ENCODE assay signal across 11 mouse cellular contexts in the genomic region with DNA sequence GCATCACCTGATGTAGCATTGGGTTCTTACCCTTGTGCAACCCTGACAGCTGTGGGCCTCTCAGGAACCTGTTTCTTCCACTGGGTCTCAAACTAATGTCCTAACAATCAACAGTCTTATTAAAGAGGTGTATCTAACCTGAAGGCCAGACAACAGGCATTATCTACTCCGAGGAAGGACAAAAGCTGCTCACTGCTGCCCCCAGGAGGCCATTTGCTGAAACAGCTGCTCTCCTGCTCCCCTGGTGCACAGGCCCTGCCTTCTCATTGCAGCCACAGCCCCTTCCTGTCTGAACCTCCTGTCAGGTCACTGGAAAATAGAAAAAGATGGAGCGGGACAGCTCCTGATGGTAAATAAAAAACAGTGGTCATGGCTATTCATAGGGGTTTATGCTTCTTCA. TPM values are rescaled to one million over a fixed set of nuclear protein-coding genes. Genes with fewer than 3 reads are reported as not detected.
DNase-seq lines count a peak whose midpoint lies in the region; ATAC-seq and TF ChIP-seq lines count a peak whose summit lies in the region.
"Had no signal": no experiment of that assay in that cellular context is flagged by ENCODE, and none has a peak within 500 bp of the region (broad histone marks: within the 10 kb centered on the region; RNA-seq: fewer than 3 reads in every experiment).

No protein-coding gene starts in this region.

- H3K9ac ChIP-seq in hindbrain, embryonic 13.5 days, result no peak overlapping the region
- H3K9ac ChIP-seq in midbrain, postnatal 0 days (replicated peaks; ENCODE audit: low read length, poor library complexity, severe bottlenecking), result no peak overlapping the region
- H3K9ac ChIP-seq: embryonic facial prominence, embryonic 15.5 days had no signal

- no peak overlapping the region for H3K4me2 ChIP-seq in hindbrain, embryonic 13.5 days
- H3K4me2 ChIP-seq in midbrain, postnatal 0 days (ENCODE audit: low read depth, low read length, poor library complexity, severe bottlenecking), result no peak overlapping the region
- H3K4me2 ChIP-seq: embryonic facial prominence, embryonic 15.5 days had no signal

- in situ Hi-C loops in Patski (cut with MboI; ENCODE audit: low pct_unique_long_range_greater_than_20kb), result no loop called here

- H3K36me3 ChIP-seq in hindbrain, embryonic 10.5 days, result no peaks in the 10 kb centered on the region
- no peaks in the 10 kb centered on the region for H3K36me3 ChIP-seq in hindbrain, embryonic 13.5 days
- no peaks in the 10 kb centered on the region for H3K36me3 ChIP-seq in midbrain, postnatal 0 days (ENCODE audit: insufficient read depth, low read length)
- H3K36me3 ChIP-seq: embryonic facial prominence, embryonic 15.5 days had no signal

- WGBS in hindbrain, embryonic 10.5 days, result 60% methylated on average over 2 of the region's 2 CpGs
- 56% methylated on average over 2 of the region's 2 CpGs for WGBS in hindbrain, embryonic 13.5 days
- WGBS in midbrain, postnatal 0 days, result 51% methylated on average over 2 of the region's 2 CpGs

- peak; percentile 64 for TF ChIP-seq CTCF in Patski (IDR thresholded peaks at IDR 0.05)
- peak; percentile 53 for TF ChIP-seq CTCF in midbrain, postnatal 0 days (IDR thresholded peaks at IDR 0.05)

- H3K27me3 ChIP-seq in hindbrain, embryonic 10.5 days (ENCODE audit: insufficient read depth, poor library complexity, severe bottlenecking), result no peaks in the 10 kb centered on the region
- no peaks in the 10 kb centered on the region for H3K27me3 ChIP-seq in hindbrain, embryonic 13.5 days
- peaks cover 8% of the 10 kb centered on the region for H3K27me3 ChIP-seq in Patski
- no peaks in the 10 kb centered on the region for H3K27me3 ChIP-seq in midbrain, postnatal 0 days (ENCODE audit: insufficient read depth, low read length)
- H3K27me3 ChIP-seq: embryonic facial prominence, embryonic 15.5 days had no signal

- H3K4me1 ChIP-seq in hindbrain, embryonic 10.5 days (replicated peaks), result no peaks in the 10 kb centered on the region
- no peaks in the 10 kb centered on the region for H3K4me1 ChIP-seq in hindbrain, embryonic 13.5 days (replicated peaks)
- no peaks in the 10 kb centered on the region for H3K4me1 ChIP-seq in midbrain, postnatal 0 days (ENCODE audit: insufficient read depth, low read length)
- H3K4me1 ChIP-seq: embryonic facial prominence, embryonic 15.5 days had no signal

- peak; percentile 28 for DNase-seq in hindbrain, embryonic 10.5 days (ENCODE audit: low spot score)
- DNase-seq in 416B (ENCODE audit: low read depth) (peak; percentile 27), Patski (ENCODE audit: low read depth, low spot score) (no peak)
- peak; percentile 60 for DNase-seq in cerebellum, adult 8-10 months
- peak; percentile 54 for DNase-seq in kidney, postnatal 4 days
- peak; percentile 43 for DNase-seq in midbrain, postnatal 0 days (ENCODE audit: low spot score)

- H3K4me3 ChIP-seq in hindbrain, embryonic 10.5 days, result no peak overlapping the region
- H3K4me3 ChIP-seq in hindbrain, embryonic 13.5 days, result no peak overlapping the region
- H3K4me3 ChIP-seq in midbrain, postnatal 0 days (ENCODE audit: low read depth, low read length), result no peak overlapping the region
- H3K4me3 ChIP-seq: embryonic facial prominence, embryonic 15.5 days had no signal

- POLR2A ChIA-PET in Patski (lab: Charles Lee), result no interaction called here

- CTCF ChIA-PET in Patski (lab: Charles Lee), result interaction anchor here (1.0 kb wide), 1 partner anchor 21 kb away, joined by 3 read pairs; no protein-coding TSS in a partner anchor

- no peak for ATAC-seq in hindbrain, embryonic 13.5 days (ENCODE audit: low FRiP score)
- no peak for ATAC-seq in Patski
- no peak for ATAC-seq in midbrain, postnatal 0 days (ENCODE audit: low FRiP score)
- ATAC-seq in frontal cortex, adult (ENCODE audit: low TSS enrichment), result no peak

- no peak overlapping the region for H3K27ac ChIP-seq in hindbrain, embryonic 10.5 days
- no peak overlapping the region for H3K27ac ChIP-seq in hindbrain, embryonic 13.5 days
- H3K27ac ChIP-seq in midbrain, postnatal 0 days (ENCODE audit: low read depth, low read length), result no peak overlapping the region
- H3K27ac ChIP-seq: embryonic facial prominence, embryonic 15.5 days had no signal

- no peaks in the 10 kb centered on the region for H3K9me3 ChIP-seq in hindbrain, embryonic 10.5 days
- H3K9me3 ChIP-seq in hindbrain, embryonic 13.5 days, result no peaks in the 10 kb centered on the region
- no peaks in the 10 kb centered on the region for H3K9me3 ChIP-seq in midbrain, postnatal 0 days (ENCODE audit: low read length)
- H3K9me3 ChIP-seq: embryonic facial prominence, embryonic 15.5 days had no signal

RNA-seq across cellular contexts. Expression of a gene that starts 30.9 kb away (rescaled TPM):
- polyA plus RNA-seq in hindbrain, embryonic 10.5 days (2016; fragmentation: Nextera tagmentation; extraction: Ambion mirVana), result not detected in 2 replicates
- not detected in 2 replicates for polyA plus RNA-seq in hindbrain, embryonic 13.5 days (2015; fragmentation: Nextera tagmentation; extraction: Ambion mirVana)
- polyA plus RNA-seq in Patski (2021), result not detected
- 1.3 TPM in 1 of 2 replicates, not detected in the other for total RNA-seq in midbrain, postnatal 0 days (2014; rRNA removed)
- polyA plus RNA-seq in midbrain, postnatal 0 days (2015; fragmentation: Nextera tagmentation; extraction: Ambion mirVana), result not detected in 2 replicates
- total RNA-seq: left cerebral cortex, postnatal 36 days had no signal
- polyA plus RNA-seq: embryonic facial prominence, embryonic 15.5 days; small intestine, adult 2 months had no signal
